Mouse (Mus musculus) neural tube, embryonic 11.5 days (tissue): ENCODE results near the gene Ring1. TPM values are rescaled to one million over a fixed set of nuclear protein-coding genes. Genes with fewer than 3 reads are reported as not detected.
"Not testable (repeated sequence)": the region's sequence is repeated elsewhere in the genome, so short reads cannot be mapped to it uniquely, and the experiment has no call there.

Source experiments
- ATAC-seq: fragments of 200-750 bp; cut with Nextera tagmentation; 2 replicates; pipeline ENCODE4 v1.8.0; 2017; ENCODE audit warnings: moderate number of reproducible peaks, mild to moderate bottlenecking, moderate TSS enrichment, moderate library complexity; ENCODE audit not compliant: insufficient read depth, low FRiP score, low TSS enrichment
- DNase-seq: peaks from one replicate; pipeline ENCODE4 v3.0.0-alpha.2; 2015; ENCODE audit warnings: low spot score
- H3K27ac ChIP-seq: fragments of 300-500 bp; sonication (generic); 2 replicates; pipeline ENCODE4 v1.5.1; 2014; ENCODE audit warnings: low read depth, mild to moderate bottlenecking, low read length
- H3K27me3 ChIP-seq: fragments of 300-500 bp; sonication (generic); 2 replicates; pipeline ENCODE4 v1.6.1; 2014; ENCODE audit warnings: mild to moderate bottlenecking, low read length, mixed read lengths; ENCODE audit not compliant: control insufficient read depth, insufficient read depth
- H3K36me3 ChIP-seq: fragments of 300-500 bp; sonication (generic); 2 replicates; pipeline ENCODE4 v1.6.1; 2014; ENCODE audit warnings: mild to moderate bottlenecking, low read length, moderate library complexity, mixed read lengths; ENCODE audit not compliant: control insufficient read depth, insufficient read depth
- H3K4me1 ChIP-seq: fragments of 300-500 bp; sonication (generic); 2 replicates; pipeline ENCODE4 v1.6.1; 2014; ENCODE audit warnings: low read length, mixed read lengths; ENCODE audit not compliant: control insufficient read depth, insufficient read depth
- H3K4me2 ChIP-seq: fragments of 300-500 bp; sonication (generic); 2 replicates; pipeline ENCODE4 v1.6.1; 2014; ENCODE audit warnings: low read depth, mild to moderate bottlenecking, moderate library complexity
- H3K4me3 ChIP-seq: fragments of 300-500 bp; sonication (generic); 2 replicates; pipeline ENCODE4 v1.5.1; 2014; ENCODE audit warnings: low read depth, low read length
- H3K9ac ChIP-seq: fragments of 300-500 bp; sonication (generic); 2 replicates; pipeline ENCODE4 v1.6.1; 2014; ENCODE audit warnings: mild to moderate bottlenecking, low read length
- H3K9me3 ChIP-seq: fragments of 300-500 bp; sonication (generic); 2 replicates; pipeline ENCODE4 v1.6.1; 2016; ENCODE audit warnings: low read length; ENCODE audit not compliant: control insufficient read depth
- WGBS: fragments of 180-500 bp; shearing (Covaris S2); extraction: QIAGEN DNeasy Blood & Tissue Kit; methylation state at CpG from one replicate; pipeline ENCODE4 v1.1.7; 2014; 5-methylcytosine and 5-hydroxymethylcytosine counted together
- polyA plus RNA-seq: library from polyadenylated mRNA; unstranded; fragments of >200 nt; fragmentation: Nextera tagmentation; extraction: Ambion mirVana; gene quantifications from 2 replicates; pipeline ENCODE4 v1.2.1, GENCODE M21; 2014

Gene Ring1
- polyA plus RNA-seq, 1 experiment from 2014 or later = 5.2 TPM

DNA sequence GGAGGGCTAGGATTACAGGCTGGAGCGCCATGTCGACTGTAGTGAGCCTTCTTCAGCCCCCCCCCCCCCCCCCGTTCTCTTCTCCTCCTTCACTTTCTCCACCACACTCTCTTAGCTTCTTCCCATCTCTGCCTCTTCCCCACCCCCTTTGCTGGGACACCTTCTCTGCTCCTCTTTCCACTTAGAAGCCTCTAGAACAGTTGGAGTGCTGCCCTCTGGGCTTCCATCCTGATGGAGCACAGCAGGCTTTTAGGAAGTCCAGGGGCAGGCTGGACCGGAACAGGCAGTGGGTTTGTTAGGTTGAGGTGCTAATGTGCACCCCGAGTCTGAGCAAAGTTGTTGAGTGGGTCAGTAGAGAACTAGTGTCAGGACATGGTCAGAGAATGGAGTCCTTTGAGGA is 14.3 kb downstream of the Ring1 start:
- Histone ChIP-seq H3K27ac (no peak overlapping the region), H3K9me3 (no peaks in the 10 kb centered on the region), H3K36me3 (no peaks in the 10 kb centered on the region), H3K4me1 (no peaks in the 10 kb centered on the region), H3K27me3 (no peaks in the 10 kb centered on the region), H3K9ac (no peak overlapping the region), H3K4me2 (no peak overlapping the region), H3K4me3 (no peak overlapping the region)
- DNase-seq (no peak), ATAC-seq (no peak)
- WGBS = 78% methylated on average over 5 of the region's 5 CpGs

DNA sequence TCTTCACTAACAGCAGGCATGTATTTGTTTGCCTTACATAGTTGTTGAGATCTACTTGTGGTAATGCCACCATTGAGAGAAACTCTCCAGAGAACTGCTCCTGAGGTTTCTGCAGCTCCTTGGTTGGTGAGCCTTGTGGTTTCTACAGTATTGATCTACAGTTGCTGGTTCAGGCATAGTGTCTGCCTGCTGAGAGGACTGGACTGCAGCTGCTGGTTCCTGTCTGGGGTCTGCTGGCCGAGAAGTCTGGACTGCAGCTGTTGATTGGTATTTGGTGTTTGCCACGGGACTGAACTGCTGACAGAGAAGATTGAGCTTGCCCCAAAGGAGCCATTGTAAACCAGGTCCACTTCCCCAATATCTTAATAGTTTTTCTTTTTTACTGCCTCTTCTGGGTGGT is 17.9 kb downstream of the Ring1 start:
- no peaks in the 10 kb centered on the region for H3K36me3 ChIP-seq
- no peak overlapping the region for H3K27ac ChIP-seq
- 48% methylated on average over 2 of the region's 2 CpGs for WGBS
- no peaks in the 10 kb centered on the region for H3K27me3 ChIP-seq
- H3K4me3 ChIP-seq = no peak overlapping the region
- H3K4me2 ChIP-seq = no peak overlapping the region
- H3K9me3 ChIP-seq = no peaks in the 10 kb centered on the region
- DNase-seq (no peak), ATAC-seq (no peak)
- H3K9ac ChIP-seq = no peak overlapping the region
- H3K4me1 ChIP-seq = no peaks in the 10 kb centered on the region

DNA sequence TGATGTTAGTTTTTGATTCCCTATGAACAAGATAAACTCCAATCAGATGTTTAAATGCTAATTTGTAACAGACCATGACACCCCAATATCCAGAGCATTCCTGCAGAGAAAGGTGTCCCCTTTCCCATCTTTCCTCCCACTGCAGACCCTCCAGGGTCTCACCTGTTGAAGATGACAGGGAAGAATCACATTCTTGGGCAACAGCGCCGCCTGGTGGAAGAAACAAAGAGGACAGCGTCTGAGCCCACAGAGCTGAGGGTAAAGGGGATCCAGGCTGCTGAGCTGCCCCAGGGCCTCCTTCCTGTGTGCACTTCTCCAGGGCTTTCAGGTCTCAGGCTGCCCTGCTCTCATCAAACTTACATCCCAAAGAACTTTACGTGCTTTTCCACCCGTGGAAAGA is 21.1 kb downstream of the Ring1 start:
- 3% methylated on average over 5 of the region's 5 CpGs for WGBS

DNA sequence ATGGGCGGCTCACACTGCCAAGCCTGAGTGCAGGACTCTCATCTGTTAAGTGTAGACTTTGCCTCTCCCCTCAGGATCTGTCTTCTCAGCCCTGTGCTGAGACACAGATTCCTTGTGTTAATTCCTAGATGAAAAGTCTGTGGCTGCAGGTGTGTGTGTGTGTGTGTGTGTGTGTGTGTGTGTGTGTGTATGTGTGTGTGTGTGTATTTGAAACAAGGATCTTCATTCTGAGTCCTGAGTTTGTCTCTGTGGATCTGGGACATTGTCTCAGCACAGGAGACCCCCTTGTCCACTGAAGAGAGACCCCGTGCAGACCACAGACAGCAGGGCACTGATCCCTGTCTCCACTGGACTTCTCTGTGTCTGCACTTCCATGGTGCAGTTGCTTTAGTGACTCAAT is 23.7 kb downstream of the Ring1 start:
- H3K4me3 ChIP-seq, H3K36me3 ChIP-seq, H3K9me3 ChIP-seq, H3K4me1 ChIP-seq, H3K9ac ChIP-seq, ATAC-seq, DNase-seq, H3K4me2 ChIP-seq, H3K27ac ChIP-seq: not testable (repeated sequence)
- WGBS = 65% methylated on average over 2 of the region's 2 CpGs
- peaks cover 12% of the 10 kb centered on the region for H3K27me3 ChIP-seq

More for the DNA sequence above, 21.1 kb downstream of the Ring1 start:
- no peaks in the 10 kb centered on the region for H3K4me1 ChIP-seq
- peak; percentile 64 for DNase-seq
- no peak for ATAC-seq
- H3K9ac ChIP-seq = no peak overlapping the region
- no peaks in the 10 kb centered on the region for H3K9me3 ChIP-seq
- no peak overlapping the region for H3K4me2 ChIP-seq
- no peak overlapping the region for H3K4me3 ChIP-seq
- H3K27ac ChIP-seq = no peak overlapping the region
- H3K36me3 ChIP-seq = no peaks in the 10 kb centered on the region
- peaks cover 12% of the 10 kb centered on the region for H3K27me3 ChIP-seq

DNA sequence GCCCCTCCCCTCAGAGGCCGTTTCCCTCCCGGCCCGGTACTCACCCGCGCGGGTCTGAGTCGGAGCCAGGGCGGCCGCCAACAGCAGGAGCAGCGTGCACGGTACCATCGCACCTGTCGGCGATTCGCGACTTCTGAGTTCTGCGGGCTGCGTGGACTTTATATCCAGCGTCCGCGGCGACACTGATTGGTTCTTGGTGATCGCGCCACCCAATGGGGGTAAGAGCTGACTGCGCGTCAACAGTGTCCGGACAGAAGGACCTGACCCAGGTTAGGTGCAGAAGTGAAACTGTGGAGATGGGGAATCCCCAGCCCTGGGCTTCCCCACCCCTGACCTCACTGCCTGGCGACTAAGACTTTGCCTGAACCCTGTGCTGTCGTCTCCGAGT is 24.3 kb downstream of the Ring1 start, which contains the start of gene H2-K1:
Gene H2-K1, minus strand, starts transcription at position 198 of the 388 bp plus-strand sequence.
- Histone ChIP-seq H3K27me3 (peaks cover 12% of the 10 kb centered on the region), H3K27ac (no peak within 1 kb of the TSS), H3K36me3 (no peaks in the 10 kb centered on the region), H3K9me3 (no peaks in the 10 kb centered on the region), H3K4me1 (no peaks in the 10 kb centered on the region), H3K4me3 (peak within 1 kb of the TSS; percentile 53), H3K4me2 (peak within 1 kb of the TSS; percentile 90), H3K9ac (peak within 1 kb of the TSS; percentile 43)
- ATAC-seq (peak; percentile 63), DNase-seq (peak; percentile 64)
- under 1% methylated on average over 24 of the region's 30 CpGs for WGBS

DNA sequence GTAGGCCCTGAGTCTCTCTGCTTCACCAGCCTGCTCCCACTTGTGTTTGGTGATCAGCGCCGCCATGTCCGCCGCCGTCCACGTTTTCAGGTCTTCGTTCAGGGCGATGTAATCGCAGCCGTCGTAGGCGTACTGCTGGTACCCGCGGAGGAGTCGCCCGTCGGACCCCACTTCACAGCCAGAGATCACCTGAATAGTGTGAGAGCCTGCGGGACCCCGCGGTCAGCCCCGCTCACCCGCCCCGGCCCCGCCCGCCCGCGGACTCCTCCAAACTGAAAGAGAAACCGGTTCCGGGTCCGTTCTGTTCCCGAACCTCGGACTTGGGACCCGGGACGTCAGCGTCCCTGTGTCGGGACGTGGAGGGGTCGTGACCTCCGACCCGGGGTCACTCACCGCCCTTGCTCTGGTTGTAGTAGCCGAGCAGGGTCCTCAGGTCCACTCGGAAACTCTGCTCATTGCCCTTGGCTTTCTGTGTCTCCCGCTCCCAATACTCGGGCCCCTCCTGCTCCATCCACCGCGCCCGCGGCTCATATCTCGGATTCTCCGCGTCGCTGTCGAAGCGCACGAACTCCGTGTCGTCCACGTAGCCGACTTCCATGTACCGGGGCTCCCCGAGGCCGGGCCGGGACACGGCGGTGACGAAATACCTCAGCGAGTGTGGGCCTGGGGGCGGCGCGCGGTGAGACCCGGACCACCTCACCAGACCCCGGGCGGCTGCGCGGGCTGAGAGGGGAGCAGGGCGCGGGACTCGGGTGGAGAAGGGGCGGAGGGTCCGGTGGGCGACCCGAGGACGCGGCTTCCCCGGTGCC is 24.9 kb downstream of the Ring1 start:
- Histone ChIP-seq H3K9ac (peak overlapping the region; percentile 43), H3K27me3 (peaks cover 12% of the 10 kb centered on the region), H3K9me3 (no peaks in the 10 kb centered on the region), H3K36me3 (no peaks in the 10 kb centered on the region), H3K4me1 (no peaks in the 10 kb centered on the region), H3K4me2 (peak overlapping the region; percentile 90), H3K4me3 (peak overlapping the region; percentile 53), H3K27ac (no peak overlapping the region)
- DNase-seq = peak; percentile 20
- ATAC-seq = peak; percentile 58
- WGBS = 2% methylated on average over 70 of the region's 87 CpGs

DNA sequence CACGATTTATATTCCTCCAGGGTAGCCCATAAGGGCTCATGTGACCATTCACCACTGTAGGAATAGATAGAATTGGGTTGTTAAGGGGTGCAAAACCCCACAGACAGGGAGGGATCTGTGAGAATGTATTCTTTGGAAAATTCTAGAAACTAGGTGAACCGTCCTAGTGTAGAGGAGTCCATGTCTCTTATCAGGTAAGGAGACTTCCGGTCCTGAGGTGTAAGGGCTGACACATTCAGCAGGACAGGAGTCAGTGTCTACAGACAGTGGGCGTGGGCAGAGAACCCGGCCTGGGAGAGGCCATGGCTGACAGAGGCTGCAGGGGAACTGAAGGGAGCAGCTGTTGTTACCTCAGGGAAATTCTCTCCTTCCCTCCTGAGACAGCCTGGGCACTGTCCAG is 25.8 kb downstream of the Ring1 start:
- not testable (repeated sequence) for DNase-seq, H3K4me3 ChIP-seq, H3K27ac ChIP-seq, H3K9ac ChIP-seq, ATAC-seq, H3K9me3 ChIP-seq, H3K4me2 ChIP-seq, H3K4me1 ChIP-seq, H3K36me3 ChIP-seq
- 63% methylated on average over 5 of the region's 5 CpGs for WGBS
- H3K27me3 ChIP-seq = peaks cover 12% of the 10 kb centered on the region

DNA sequence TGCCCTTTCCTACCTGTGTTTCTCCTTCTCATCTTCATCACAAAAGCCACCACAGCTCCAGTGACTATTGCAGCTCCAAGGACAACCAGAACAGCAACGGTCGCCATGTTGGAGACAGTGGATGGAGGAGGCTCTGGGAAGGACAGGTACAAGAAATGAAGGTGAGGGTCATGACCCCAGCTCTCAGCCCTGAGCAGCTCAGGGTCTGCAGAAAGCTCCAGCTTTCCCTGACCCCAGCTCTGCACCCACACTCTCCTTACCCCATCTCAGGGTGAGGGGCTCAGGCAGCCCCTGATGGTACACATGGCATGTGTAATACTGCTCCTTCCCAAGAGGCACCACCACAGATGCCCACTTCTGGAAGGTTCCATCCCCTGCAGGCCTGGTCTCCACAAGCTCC is 27.5 kb downstream of the Ring1 start:
- not testable (repeated sequence) for H3K4me3 ChIP-seq, H3K9ac ChIP-seq, H3K4me2 ChIP-seq, ATAC-seq, H3K27ac ChIP-seq, H3K36me3 ChIP-seq, H3K4me1 ChIP-seq, DNase-seq, H3K9me3 ChIP-seq
- WGBS = 84% methylated on average over 2 of the region's 2 CpGs
- peaks cover 12% of the 10 kb centered on the region for H3K27me3 ChIP-seq

DNA sequence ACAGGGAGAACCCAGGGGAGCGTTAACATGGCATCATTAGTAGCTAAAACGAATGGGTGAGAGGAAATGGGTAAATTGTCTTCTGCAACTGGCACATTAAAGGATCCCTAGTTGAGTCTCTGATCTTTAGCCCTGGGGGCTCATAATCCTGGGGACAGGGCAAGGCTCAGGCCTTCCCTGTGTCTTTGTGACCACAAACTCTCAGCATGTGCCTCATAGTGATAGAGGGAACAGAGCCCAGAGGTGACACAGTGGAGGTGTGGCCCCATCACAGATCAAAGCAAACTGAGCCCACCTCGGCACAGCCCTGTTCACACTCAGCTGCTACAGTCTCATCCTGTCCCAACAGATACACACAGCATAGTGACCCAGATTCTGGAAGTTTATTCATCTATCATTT is 28.8 kb downstream of the Ring1 start:
- 42% methylated on average over 3 of the region's 3 CpGs for WGBS
- no peaks in the 10 kb centered on the region for H3K4me1 ChIP-seq
- DNase-seq = no peak
- no peak overlapping the region for H3K9ac ChIP-seq
- no peaks in the 10 kb centered on the region for H3K9me3 ChIP-seq
- no peaks in the 10 kb centered on the region for H3K36me3 ChIP-seq
- no peak overlapping the region for H3K4me3 ChIP-seq
- peaks cover 10% of the 10 kb centered on the region for H3K27me3 ChIP-seq
- H3K27ac ChIP-seq = no peak overlapping the region
- no peak overlapping the region for H3K4me2 ChIP-seq
- no peak for ATAC-seq
